Mouse (Mus musculus): ENCODE measurements around the gene Ica1.

- TF ChIP-seq CTCF (IDR thresholded peaks at IDR 0.05; ENCODE audit: borderline replicate concordance, control insufficient read depth, extremely low read depth, insufficient read depth, low read length, poor library complexity) (no peak), POLR2A (IDR thresholded peaks at IDR 0.05; ENCODE audit: control insufficient read depth, extremely low read depth, insufficient read depth, low read length, poor library complexity) (no peak)
Measured at GRCm38 (mm10) chr6:8582377-8582776, 195.9 kb downstream of the Ica1 start.

Measured in thymus, adult 2 months (tissue).